Mouse (Mus musculus) left cerebral cortex, adult 6 months (tissue): ENCODE data around the gene Trim32. TPM values are rescaled to one million over a fixed set of nuclear protein-coding genes. Genes with fewer than 3 reads are reported as not detected.

Experiments
- long read RNA-seq, 2 experiments: library from polyadenylated mRNA; unstranded; transcript quantifications; one replicate each; pipeline ENCODE4 v2.0.0; 2019 to 2020
- polyA plus RNA-seq: library from polyadenylated mRNA; unstranded; fragments of <200 nt; fragmentation: Nextera tagmentation; gene quantifications from 2 replicates; pipeline ENCODE4 v1.2.3, GENCODE M21; 2021

The Trim32 gene
- polyA plus RNA-seq = 93.4 and 117 TPM in 2 replicates
- long read RNA-seq, experiment 1, transcript Trim32-201 (2 exons, 3,194 nt) = major isoform, 403 of 684 reads
- long read RNA-seq, experiment 1, transcript Trim32-202 (2 exons, 3,191 nt) = minor isoform, 193 of 684 reads
- long read RNA-seq, experiment 1, partial matches to known transcripts = 71 of 684 reads
- long read RNA-seq, experiment 1, other reads (novel, unspliced or antisense) = 11 of 684 reads
- long read RNA-seq, experiment 2, transcript Trim32-201 (2 exons, 3,194 nt) = major isoform, 63 of 134 reads
- long read RNA-seq, experiment 2, transcript Trim32-202 (2 exons, 3,191 nt) = minor isoform, 28 of 134 reads
- long read RNA-seq, experiment 2, partial matches to known transcripts = 41 of 134 reads
- long read RNA-seq, experiment 2, other reads (novel, unspliced or antisense) = 2 of 134 reads

GRCm38 (mm10) chr4:65604504-65605150 lies at the start of gene Trim32:
TSS of gene Trim32 (plus strand) at chr4:65604986.

